Mouse (Mus musculus) embryonic stem cell, embryonic (primary cell): ENCODE measurements around the gene Kat2a.

Experiments
- CTCF ChIA-PET, 4 experiments: fragments of 300-600 bp in 2 of 4; fragments of 350-600 bp in 2 of 4; sonication (Branson Sonifier 250); formaldehyde crosslinking; loops; one replicate each; lab custom pipeline; 2022; ENCODE audit warnings: inconsistent platforms in 2 of 4; lab: Charles Lee
- POLR2A ChIA-PET, 4 experiments: fragments of 300-600 bp in 2 of 4; fragments of 350-600 bp in 2 of 4; sonication (Branson Sonifier 250); formaldehyde crosslinking; loops; one replicate each; lab custom pipeline; 2022; ENCODE audit warnings: antibody characterized with exemption in 4 of 4, inconsistent platforms in 1 of 4; lab: Charles Lee

Kat2a gene

DNA sequence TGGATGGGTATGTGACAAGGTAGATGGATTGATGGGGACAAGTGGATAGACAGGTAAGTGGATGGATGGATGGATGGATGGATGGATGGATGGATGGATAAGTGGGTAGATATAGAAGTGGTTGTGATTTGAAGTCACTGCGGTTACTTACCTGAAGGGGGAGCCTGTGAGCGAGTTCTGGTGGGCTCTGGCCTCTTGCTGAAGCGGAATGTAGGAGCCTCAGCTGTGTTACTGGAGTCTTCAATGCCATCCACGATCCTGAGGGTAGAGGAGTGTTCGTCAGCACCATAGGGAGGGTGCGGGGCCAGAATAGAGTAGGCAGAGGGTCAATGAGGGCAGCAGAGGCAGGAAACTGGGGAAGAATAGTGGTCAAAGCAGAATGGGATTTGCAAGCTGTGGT is 32.8 kb upstream of the Kat2a start:
- POLR2A ChIA-PET: interaction anchor here in 3 of 4 experiments (0.6 to 1.2 kb wide), 12 partner anchors 9 to 425 kb away, joined by 3 to 6 read pairs (median 3); partner anchors contain the start of genes Dhx58 (in 1 of the 3), Eif1 (in 1 of the 3), Kat2a (in 1 of the 3) and Stat3 (in 1 of the 3)

DNA sequence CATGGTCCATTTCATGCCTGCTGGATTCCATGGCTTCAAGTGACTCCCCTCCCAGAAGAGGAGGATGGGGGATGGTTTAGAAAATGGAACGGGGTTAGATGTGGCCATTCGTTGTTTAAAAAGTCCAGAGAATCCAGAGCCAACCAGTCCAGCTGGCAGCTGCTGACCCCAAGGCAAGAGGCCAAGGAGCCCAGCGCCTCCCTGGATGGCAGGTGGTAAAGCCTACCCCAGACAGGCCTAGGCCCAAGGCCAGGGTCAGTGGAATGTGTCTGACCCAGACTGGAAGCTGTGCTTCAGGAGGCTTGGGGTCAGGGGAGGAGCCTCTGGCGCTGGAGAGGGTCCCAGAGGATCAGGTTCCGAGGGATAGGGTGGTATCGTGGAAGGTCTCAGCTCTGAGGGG is 29.1 kb upstream of the Kat2a start:
- POLR2A ChIA-PET: interaction anchor here in 3 of 4 experiments (0.6 to 1.4 kb wide), 6 partner anchors 17 to 330 kb away, joined by 3 to 4 read pairs (median 3); partner anchors contain the start of gene Stat3 (in 1 of the 3)
- CTCF ChIA-PET: interaction anchor here in 3 of 4 experiments (0.7 to 5.6 kb wide), 5 partner anchors 19 to 130 kb away, joined by 3 to 56 read pairs (median 5); partner anchors contain the start of genes Hcrt (in 1 of the 3) and Kcnh4 (in 1 of the 3)

More for the DNA sequence above, 32.8 kb upstream of the Kat2a start:
- CTCF ChIA-PET: interaction anchor here (0.5 to 5.6 kb wide), 23 partner anchors 14 to 313 kb away, joined by 3 to 56 read pairs (median 3); partner anchors contain the start of genes Kcnh4 (in 2 of the 4), Ghdc (in 1 of the 4), Hcrt (in 1 of the 4) and Hspb9 (in 1 of the 4)

DNA sequence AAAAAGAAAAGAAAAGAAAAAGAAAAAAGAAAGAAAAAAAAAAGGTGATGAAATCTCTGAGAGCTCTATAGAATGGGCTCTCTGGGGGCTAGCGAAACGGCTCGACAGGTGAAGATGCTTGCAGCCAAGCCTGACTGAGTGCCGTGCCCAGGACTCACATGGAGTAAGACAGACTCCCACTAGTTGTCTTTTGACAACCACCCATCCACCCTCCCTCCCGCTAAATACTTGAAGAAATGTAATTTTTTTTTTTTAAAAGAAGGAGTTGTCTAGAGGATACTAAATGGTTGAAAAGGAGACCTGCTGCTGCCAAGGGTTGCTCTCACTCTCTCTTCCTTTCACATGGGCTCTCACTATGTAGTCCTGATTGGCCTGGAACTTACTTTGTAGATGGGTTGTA is 26.5 kb upstream of the Kat2a start:
- ChIA-PET CTCF (interaction anchor here (0.6 to 3.0 kb wide), 10 partner anchors 12 to 493 kb away, joined by 3 to 15 read pairs (median 6); partner anchors contain the start of gene Hspb9 (in 1 of the 4)), POLR2A (interaction anchor here (0.6 to 4.0 kb wide), 61 partner anchors 8 to 681 kb away, joined by 3 to 33 read pairs (median 5); partner anchors contain the start of genes Kcnh4 (in 4 of the 4), Acly (in 2 of the 4), Ghdc (in 2 of the 4) and Jup (in 2 of the 4))

DNA sequence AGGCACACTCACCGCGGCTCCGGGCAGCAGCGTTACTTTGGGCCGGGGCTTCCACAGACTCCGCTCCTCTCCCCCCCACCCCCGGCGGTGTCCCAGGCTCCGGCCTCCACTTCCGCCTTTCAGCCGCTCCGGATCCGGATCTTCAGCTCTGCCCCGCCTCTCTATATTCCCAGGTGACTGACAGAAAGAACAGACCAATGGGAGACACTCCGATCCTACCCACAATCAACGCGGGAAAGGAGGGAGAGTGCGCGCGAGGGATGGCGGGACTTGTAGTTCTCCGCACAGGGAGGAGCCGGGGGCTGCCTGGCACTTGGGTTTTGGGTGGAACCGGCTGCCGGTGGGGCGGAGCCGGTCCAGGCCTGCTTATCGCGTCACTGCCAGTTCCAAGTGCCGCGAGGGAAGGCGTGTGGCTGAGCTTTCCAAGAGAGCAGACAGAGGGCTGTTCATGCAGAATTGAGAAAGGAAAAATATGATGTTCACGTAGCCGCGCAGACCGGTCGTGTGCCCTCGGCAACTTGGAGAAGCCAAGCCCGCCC is 25.9 kb upstream of the Kat2a start, which contains the start of gene Rab5c:
Gene Rab5c, minus strand, starts transcription at position 150 of the 539 bp plus-strand sequence.
- ChIA-PET CTCF (interaction anchor here (0.7 to 3.0 kb wide), 19 partner anchors 9 to 522 kb away, joined by 3 to 15 read pairs (median 5); partner anchors contain the start of genes Hspb9 (in 2 of the 4), Acly (in 1 of the 4), Dnajc7 (in 1 of the 4) and Ghdc (in 1 of the 4)), POLR2A (interaction anchor here (0.6 to 4.0 kb wide), 90 partner anchors 8 to 704 kb away, joined by 3 to 33 read pairs (median 4); partner anchors contain the start of genes Kcnh4 (in 4 of the 4), Ghdc (in 3 of the 4), Kat2a (in 3 of the 4) and Rpl27 (in 3 of the 4))

DNA sequence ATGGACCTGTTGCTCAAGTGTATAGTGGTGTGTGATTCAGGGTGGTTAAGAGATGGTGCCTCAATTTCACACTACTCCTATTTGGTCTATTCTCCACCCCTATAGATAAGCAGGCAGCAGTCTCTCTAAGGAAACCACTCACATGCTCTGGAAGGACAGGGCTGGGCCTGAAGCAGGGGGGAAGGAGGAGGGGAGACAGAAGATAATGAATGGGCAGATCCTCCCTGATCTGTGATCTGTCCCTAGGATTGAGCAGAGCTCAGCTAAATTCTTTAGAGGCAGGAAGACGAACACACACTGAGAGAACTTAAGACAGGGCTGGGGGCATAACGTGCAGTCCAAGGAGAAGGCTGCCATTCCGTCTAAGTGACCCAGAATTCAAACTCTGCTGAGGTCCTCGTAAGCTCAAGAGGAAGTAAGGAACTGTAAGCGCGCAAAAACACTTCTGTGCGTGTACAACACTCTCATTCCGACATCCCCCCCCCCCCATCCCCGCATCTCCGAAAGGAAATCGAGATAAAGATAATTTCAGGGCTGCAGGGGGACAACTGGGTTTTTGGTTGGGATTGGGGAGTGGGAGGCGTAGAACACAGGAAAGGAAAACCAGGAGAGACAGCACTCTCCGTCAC is 25.0 kb upstream of the Kat2a start:
- CTCF ChIA-PET: interaction anchor here (0.7 to 3.0 kb wide), 15 partner anchors 10 to 523 kb away, joined by 3 to 15 read pairs (median 4); partner anchors contain the start of genes Hspb9 (in 2 of the 4), Acly (in 1 of the 4), Dnajc7 (in 1 of the 4) and Wnk4 (in 1 of the 4)
- POLR2A ChIA-PET: interaction anchor here (0.7 to 4.0 kb wide), 63 partner anchors 8 to 705 kb away, joined by 3 to 33 read pairs (median 5); partner anchors contain the start of genes Ghdc (in 3 of the 4), Eif1 (in 2 of the 4), Hspb9 (in 2 of the 4) and Kat2a (in 2 of the 4)

DNA sequence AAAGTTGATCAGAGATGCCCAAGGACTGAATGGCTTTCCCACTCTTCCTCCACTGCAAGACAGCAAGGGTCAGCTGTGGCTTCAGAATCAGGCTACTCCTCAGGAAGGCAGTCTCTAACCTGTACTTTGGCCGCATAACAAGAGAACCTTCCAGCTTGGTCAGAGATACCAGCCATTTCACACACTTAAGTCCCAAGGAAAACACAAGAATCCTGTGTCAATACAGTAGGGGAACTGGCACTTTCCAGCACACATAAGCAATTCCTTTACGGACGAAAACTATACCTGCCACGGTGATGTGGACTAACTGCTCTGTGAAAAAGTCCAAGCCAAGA is 24.4 kb upstream of the Kat2a start:
- CTCF ChIA-PET: interaction anchor here (0.7 to 3.0 kb wide), 8 partner anchors 12 to 154 kb away, joined by 3 to 15 read pairs (median 6); partner anchors contain the start of genes Dnajc7 (in 1 of the 4) and Hspb9 (in 1 of the 4)

DNA sequence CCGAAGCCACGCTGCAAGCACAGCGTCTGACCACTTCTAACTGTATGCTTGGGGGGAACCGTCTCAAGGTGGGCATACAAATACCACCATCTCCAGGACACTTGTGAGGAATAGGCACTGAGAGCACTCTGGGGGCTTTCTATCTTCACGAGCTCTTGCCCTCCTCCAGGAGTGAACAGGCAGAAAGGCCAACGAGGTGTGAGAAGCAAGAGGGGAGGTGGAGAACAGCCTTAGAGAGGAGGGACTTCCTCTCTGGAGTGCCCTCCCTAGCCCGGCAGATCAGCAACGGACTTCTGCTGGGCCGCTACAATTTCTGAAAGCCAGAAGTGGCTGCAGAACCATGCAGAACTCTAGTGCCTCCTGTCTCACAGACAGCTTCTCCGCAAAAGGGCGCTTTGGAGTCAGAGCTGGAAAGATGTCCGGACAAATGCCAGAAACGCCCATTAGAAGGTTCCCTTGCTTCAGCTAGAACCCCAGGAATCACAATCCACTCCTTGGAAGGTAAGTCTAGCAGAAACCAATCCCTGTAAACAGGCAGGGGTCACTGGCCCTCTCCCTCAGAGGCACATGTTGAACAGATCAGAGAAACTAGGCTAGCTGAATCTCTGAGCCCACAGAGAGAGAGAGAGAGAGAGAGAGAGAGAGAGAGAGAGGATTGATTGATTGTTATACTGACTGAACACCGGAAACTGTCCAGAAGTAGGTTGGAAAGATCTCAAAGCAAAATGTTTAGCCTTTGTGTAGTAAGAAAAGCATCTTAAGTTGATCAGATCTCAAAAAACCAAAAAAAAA is 23.9 kb upstream of the Kat2a start:
- POLR2A ChIA-PET: interaction anchor here in 3 of 4 experiments (0.5 to 4.0 kb wide), 15 partner anchors 8 to 208 kb away, joined by 3 to 33 read pairs (median 6); partner anchors contain the start of genes Hspb9 (in 2 of the 3), Kat2a (in 2 of the 3), Acly (in 1 of the 3) and Stat3 (in 1 of the 3)
- CTCF ChIA-PET: interaction anchor here in 3 of 4 experiments (0.7 to 3.0 kb wide), 7 partner anchors 11 to 155 kb away, joined by 3 to 15 read pairs (median 5); partner anchors contain the start of gene Hspb9 (in 1 of the 3)

More for the DNA sequence above, 24.4 kb upstream of the Kat2a start:
- POLR2A ChIA-PET: interaction anchor here in 3 of 4 experiments (1.0 to 4.0 kb wide), 15 partner anchors 9 to 417 kb away, joined by 3 to 33 read pairs (median 10); partner anchors contain the start of genes Hspb9 (in 2 of the 3), Kat2a (in 2 of the 3), Acly (in 1 of the 3) and Eif1 (in 1 of the 3)

DNA sequence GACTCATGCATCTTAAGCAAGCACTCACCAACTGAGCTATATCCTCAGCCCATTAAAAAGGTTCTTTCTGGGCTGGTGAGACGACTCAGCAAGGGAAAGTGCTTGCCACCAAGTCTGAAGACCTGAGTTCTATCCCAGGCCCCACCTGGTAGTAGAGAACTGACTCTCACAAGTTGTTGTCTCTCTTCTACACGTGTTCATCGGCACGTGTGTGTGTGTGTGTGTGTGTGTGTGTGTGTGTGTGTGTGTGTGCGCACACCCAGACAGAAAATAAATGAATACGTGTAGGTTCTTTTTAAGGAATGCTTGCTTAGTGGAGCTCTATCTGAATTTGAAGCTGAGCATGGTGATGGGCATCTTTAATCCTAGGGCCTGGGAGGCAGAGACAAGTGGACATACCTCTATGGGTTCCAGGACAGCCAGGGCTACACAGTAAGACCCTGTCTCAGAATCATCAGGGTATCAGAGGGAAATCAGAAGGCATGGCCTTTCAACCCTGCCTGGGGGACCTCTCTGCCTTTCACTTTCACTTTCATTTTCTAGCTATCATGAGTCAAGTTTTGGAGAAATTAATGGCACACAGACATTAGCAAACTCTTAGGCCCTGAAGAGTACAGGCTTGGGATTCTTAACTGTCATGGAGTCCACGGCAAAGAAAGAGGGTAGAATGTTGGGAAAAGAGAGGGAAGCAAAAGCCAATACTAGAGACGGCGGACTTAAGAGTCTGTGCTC is 23.0 kb upstream of the Kat2a start:
- ChIA-PET CTCF (interaction anchor here (0.6 to 2.8 kb wide), 7 partner anchors 10 to 224 kb away, joined by 3 to 8 read pairs (median 4); partner anchors contain the start of gene Kcnh4 (in 1 of the 4)), POLR2A (interaction anchor here (0.5 to 4.0 kb wide), 12 partner anchors 10 to 207 kb away, joined by 3 to 33 read pairs (median 4); partner anchors contain the start of genes Hspb9 (in 2 of the 4), Acly (in 1 of the 4), Dhx58 (in 1 of the 4) and Stat3 (in 1 of the 4))

DNA sequence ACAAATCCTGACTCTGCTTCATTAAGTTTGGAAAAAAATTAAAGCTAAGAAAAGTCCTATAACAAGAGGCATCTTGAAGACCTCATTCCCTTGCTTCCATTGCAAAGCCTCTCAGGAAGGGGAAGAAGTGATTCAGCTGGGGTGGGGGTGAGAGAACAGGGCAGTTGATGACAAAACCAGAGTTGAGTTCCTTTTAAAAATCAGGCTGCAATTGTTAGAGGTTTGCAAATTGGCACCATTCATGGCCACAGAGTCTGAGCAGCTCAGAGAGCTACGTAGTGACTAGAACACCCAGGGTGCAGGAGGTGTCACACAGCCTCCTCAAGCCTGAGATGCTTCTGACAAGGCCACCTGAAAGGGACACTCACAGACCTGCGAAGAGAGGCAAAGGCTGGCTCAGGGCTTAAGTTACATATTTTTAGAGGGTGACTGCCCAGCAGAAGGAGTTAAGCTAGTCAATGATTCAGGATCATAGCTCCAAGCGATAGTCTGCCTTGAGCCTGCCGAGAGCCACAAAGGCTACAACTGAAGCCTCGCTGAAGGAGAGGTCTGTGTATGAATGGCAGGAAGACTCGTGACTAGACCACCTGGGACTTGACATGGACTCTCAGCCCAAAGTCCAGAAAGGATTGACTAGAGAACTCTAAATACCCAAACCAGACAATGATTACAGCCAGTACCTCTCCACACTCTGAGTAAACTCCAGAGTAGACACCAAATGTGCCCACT is 18.4 kb upstream of the Kat2a start:
- ChIA-PET POLR2A (interaction anchor here in 2 of 4 experiments (0.6 to 8.4 kb wide), 4 partner anchors 9 to 411 kb away, joined by 3 to 54 read pairs (median 6); partner anchors contain the start of genes Eif1 (in 1 of the 2) and Hspb9 (in 1 of the 2)), CTCF (interaction anchor here in 2 of 4 experiments (0.6 to 1.3 kb wide), 3 partner anchors 16 to 1965 kb away, joined by 3 to 5 read pairs (median 4); no protein-coding TSS in a partner anchor)

DNA sequence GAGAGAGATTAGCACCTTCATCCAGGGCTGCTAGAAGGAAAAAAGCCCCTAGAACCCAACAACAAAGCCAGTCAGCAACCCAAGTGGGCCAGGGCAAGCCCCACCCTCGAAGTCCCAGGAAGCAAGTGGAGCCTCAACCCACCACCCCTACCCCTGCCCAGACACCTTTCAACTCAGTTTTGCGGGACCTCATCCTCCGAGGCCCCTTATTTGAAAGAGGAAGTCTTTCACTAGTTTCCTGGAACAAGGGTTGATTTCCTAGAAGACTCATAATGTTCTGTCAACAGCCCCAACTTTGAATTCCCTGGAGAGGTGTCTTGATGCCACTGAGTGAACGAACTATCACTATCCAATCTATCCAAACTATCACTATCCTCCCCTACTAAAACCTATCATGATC is 17.7 kb upstream of the Kat2a start:
- CTCF ChIA-PET: interaction anchor here in 1 of 4 experiments (0.9 kb wide), 1 partner anchor 32 kb away, joined by 3 read pairs; no protein-coding TSS in a partner anchor
- POLR2A ChIA-PET: interaction anchor here in 1 of 4 experiments (2.1 to 8.4 kb wide), 2 partner anchors 10 to 15 kb away, joined by 6 to 54 read pairs; partner anchors contain the start of gene Hspb9

DNA sequence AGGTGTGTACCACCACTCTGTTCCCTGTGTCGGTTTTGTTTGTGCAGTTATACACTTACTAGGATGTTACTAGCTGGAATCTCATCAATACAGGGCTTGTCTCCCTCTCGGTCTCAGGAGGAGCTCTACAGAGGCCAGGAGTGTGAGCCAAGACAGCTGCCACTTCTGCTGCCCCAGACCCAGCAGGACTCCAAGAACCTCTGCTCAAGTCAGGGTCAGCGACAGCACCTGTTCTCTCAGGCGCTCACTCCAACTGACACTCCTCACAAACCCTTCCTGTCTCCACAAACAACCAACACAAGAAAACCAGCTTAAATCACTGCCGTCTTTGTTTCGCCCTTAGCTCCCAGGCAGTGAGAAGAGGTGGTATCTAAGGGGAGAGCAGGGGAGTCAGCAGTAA is 16.3 kb upstream of the Kat2a start:
- POLR2A ChIA-PET: interaction anchor here in 3 of 4 experiments (0.5 to 8.4 kb wide), 8 partner anchors 9 to 422 kb away, joined by 3 to 54 read pairs (median 6); partner anchors contain the start of genes Rab5c (in 2 of the 3) and Hspb9 (in 1 of the 3)
- CTCF ChIA-PET: interaction anchor here in 2 of 4 experiments (0.6 to 1.6 kb wide), 4 partner anchors 17 to 972 kb away, joined by 3 to 4 read pairs (median 3); no protein-coding TSS in a partner anchor

DNA sequence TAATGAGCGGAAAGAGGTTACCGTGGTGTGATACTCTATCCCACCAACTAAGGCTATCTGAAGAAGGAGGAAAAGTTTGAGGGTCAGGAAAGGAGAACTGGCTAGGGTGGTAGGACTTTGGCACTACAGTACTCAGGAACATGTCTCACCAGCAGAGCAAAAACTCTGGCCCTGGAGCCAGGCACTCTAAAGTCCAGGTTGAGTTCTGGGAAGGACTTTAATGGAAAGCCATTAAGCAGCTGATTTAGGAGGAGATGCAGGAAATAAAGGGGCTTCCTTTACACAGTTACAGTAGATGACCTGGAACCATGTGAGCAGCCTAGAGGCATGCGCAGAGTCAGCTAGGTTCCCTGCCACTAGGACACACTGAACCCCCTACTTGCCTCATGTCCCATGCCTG is 14.9 kb upstream of the Kat2a start:
- CTCF ChIA-PET: interaction anchor here in 1 of 4 experiments (1.0 kb wide), 1 partner anchor 11 kb away, joined by 5 read pairs; the partner anchor contains the start of gene Rab5c
- POLR2A ChIA-PET: interaction anchor here in 3 of 4 experiments (0.9 to 8.4 kb wide), 6 partner anchors 10 to 200 kb away, joined by 3 to 54 read pairs (median 10); partner anchors contain the start of genes Hspb9 (in 2 of the 3), Rab5c (in 2 of the 3) and Acly (in 1 of the 3)

DNA sequence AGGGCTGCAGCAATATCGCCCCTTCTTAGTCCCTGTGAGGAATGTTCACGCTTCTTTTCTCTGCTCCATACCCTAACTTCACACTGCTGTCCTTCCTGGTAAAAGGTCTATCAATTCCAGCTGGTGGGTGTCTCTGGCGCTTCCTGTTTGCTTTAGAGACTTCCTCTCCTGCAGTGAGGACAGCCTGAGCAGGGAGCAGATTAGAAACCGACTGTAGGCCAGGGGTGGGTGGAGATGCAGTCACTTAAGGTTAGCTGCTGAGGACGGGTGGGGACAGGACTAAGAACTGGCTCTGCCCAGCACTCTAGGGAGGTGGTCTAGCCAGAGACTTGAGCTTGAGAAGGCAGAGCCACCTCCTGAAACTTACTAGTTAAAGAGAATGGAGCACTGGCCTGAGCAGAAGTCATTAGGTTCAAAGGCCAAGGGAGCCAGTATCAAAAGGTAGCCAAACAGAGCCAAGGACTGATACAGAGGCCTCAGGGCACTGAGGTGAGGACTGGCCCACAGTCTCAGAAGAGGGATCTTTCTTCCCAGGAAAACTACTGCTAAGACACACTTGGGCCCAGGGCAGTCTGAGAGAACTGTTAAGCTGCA is 12.8 kb upstream of the Kat2a start:
- CTCF ChIA-PET: interaction anchor here (0.5 to 2.4 kb wide), 8 partner anchors 10 to 169 kb away, joined by 3 to 15 read pairs (median 4); partner anchors contain the start of genes Rab5c (in 2 of the 4) and Hspb9 (in 1 of the 4)

More for the DNA sequence above, 12.8 kb upstream of the Kat2a start:
- POLR2A ChIA-PET: interaction anchor here in 3 of 4 experiments (0.5 to 8.4 kb wide), 16 partner anchors 10 to 717 kb away, joined by 3 to 54 read pairs (median 4); partner anchors contain the start of genes Rab5c (in 3 of the 3), Hspb9 (in 2 of the 3), Eif1 (in 1 of the 3) and Kat2a (in 1 of the 3)
